In genomic region chr6:72710897-72711507, GRCm38 (mm10) we compare ENCODE assay signal across 8 mouse cellular contexts.
DNase-seq lines count a peak whose midpoint lies in the region; ATAC-seq and TF ChIP-seq lines count a peak whose summit lies in the region.

No protein-coding gene starts in this region.

- H3K4me3 ChIP-seq in kidney, embryonic 16.5 days (ENCODE audit: low read length): no peak overlapping the region
- no peak overlapping the region for H3K4me3 ChIP-seq in kidney, embryonic 14.5 days (ENCODE audit: low read length)
- no peak overlapping the region for H3K4me3 ChIP-seq in embryonic fibroblast, embryonic 13.5 days (ENCODE audit: insufficient read depth, low read length)
- no peak overlapping the region for H3K4me3 ChIP-seq in intestine, postnatal 0 days (ENCODE audit: low read depth, low read length)

- no peaks in the 10 kb centered on the region for H3K9me3 ChIP-seq in kidney, embryonic 16.5 days (ENCODE audit: low read length)
- H3K9me3 ChIP-seq in kidney, embryonic 14.5 days (ENCODE audit: control insufficient read depth, low read length): no peaks in the 10 kb centered on the region
- H3K9me3 ChIP-seq in intestine, postnatal 0 days (ENCODE audit: control insufficient read depth): no peaks in the 10 kb centered on the region

- peak; percentile 42 for DNase-seq in neural tube, embryonic 10.5 days (ENCODE audit: extremely low spot score, low spot score)
- no peak for DNase-seq in retina, embryonic 14.5 days (ENCODE audit: low spot score)
- DNase-seq in heart, postnatal 25 days (ENCODE audit: low spot score): no peak
- no peak for DNase-seq in urinary bladder, adult 2 months (ENCODE audit: low spot score)

- H3K9ac ChIP-seq in kidney, embryonic 16.5 days (replicated peaks; ENCODE audit: low read length): no peak overlapping the region
- H3K9ac ChIP-seq in kidney, embryonic 14.5 days (ENCODE audit: low read depth, low read length): no peak overlapping the region
- no peak overlapping the region for H3K9ac ChIP-seq in intestine, postnatal 0 days (ENCODE audit: low read depth, low read length)

- H3K27ac ChIP-seq in kidney, embryonic 16.5 days (ENCODE audit: low read length): peak overlapping the region; percentile 9; the same call in 1 of the 2 replicates
- no peak overlapping the region for H3K27ac ChIP-seq in kidney, embryonic 14.5 days (ENCODE audit: low read depth, low read length)
- H3K27ac ChIP-seq in embryonic fibroblast, embryonic 13.5 days (ENCODE audit: insufficient read depth, low read length): peak overlapping the region; percentile 48
- H3K27ac ChIP-seq in intestine, postnatal 0 days (ENCODE audit: low read depth, low read length): 0 out of 2 replicates have a peak overlapping the region, but pooled peaks have one; percentile 50

- no peaks in the 10 kb centered on the region for H3K36me3 ChIP-seq in kidney, embryonic 16.5 days (ENCODE audit: insufficient read depth, low read length)
- no peaks in the 10 kb centered on the region for H3K36me3 ChIP-seq in kidney, embryonic 14.5 days (ENCODE audit: control insufficient read depth, insufficient read depth, low read length)
- no peaks in the 10 kb centered on the region for H3K36me3 ChIP-seq in intestine, postnatal 0 days (ENCODE audit: control insufficient read depth, insufficient read depth)

- no peaks in the 10 kb centered on the region for H3K27me3 ChIP-seq in kidney, embryonic 16.5 days (ENCODE audit: insufficient read depth, low read length)
- H3K27me3 ChIP-seq in kidney, embryonic 14.5 days (ENCODE audit: control insufficient read depth, insufficient read depth, low read length): no peaks in the 10 kb centered on the region
- H3K27me3 ChIP-seq in intestine, postnatal 0 days (replicated peaks; ENCODE audit: control insufficient read depth, insufficient read depth, low read length): no peaks in the 10 kb centered on the region

- H3K4me1 ChIP-seq in kidney, embryonic 16.5 days (ENCODE audit: insufficient read depth, low read length): peaks cover 46% of the 10 kb centered on the region
- peaks cover 29% of the 10 kb centered on the region for H3K4me1 ChIP-seq in kidney, embryonic 14.5 days (ENCODE audit: control insufficient read depth, insufficient read depth, low read length)
- H3K4me1 ChIP-seq in embryonic fibroblast, embryonic 13.5 days (ENCODE audit: control insufficient read depth, insufficient read depth, low read length): peaks cover 16% of the 10 kb centered on the region
- H3K4me1 ChIP-seq in intestine, postnatal 0 days (replicated peaks; ENCODE audit: control insufficient read depth, insufficient read depth, low read length): no peaks in the 10 kb centered on the region; the same call in 1 of the 2 replicates

- intact Hi-C loops in heart, postnatal 25 days (cut with DNase I): loop anchor here (5.0 kb wide), 1 partner anchor 86 kb away; no protein-coding TSS in a partner anchor

- no peak overlapping the region for H3K4me2 ChIP-seq in kidney, embryonic 16.5 days (replicated peaks; ENCODE audit: low read depth, low read length)
- H3K4me2 ChIP-seq in kidney, embryonic 14.5 days (replicated peaks; ENCODE audit: low read depth, low read length): no peak overlapping the region
- no peak overlapping the region for H3K4me2 ChIP-seq in intestine, postnatal 0 days (replicated peaks; ENCODE audit: low read depth)

- 60% methylated on average over 10 of the region's 10 CpGs for WGBS in kidney, embryonic 16.5 days
- 58% methylated on average over 10 of the region's 10 CpGs for WGBS in kidney, embryonic 14.5 days
- 42% methylated on average over 10 of the region's 10 CpGs for whole genome bisulfite sequencing in intestine, postnatal 0 days

- TF ChIP-seq CTCF in embryonic fibroblast, embryonic 13.5 days (IDR thresholded peaks at IDR 0.05; ENCODE audit: borderline replicate concordance, insufficient read depth, low read length): no peak
- TF ChIP-seq CTCF in intestine, postnatal 0 days (IDR thresholded peaks at IDR 0.05; ENCODE audit: low read depth): no peak

- ATAC-seq in kidney, embryonic 16.5 days (ENCODE audit: low FRiP score, low TSS enrichment): no peak
- ATAC-seq in kidney, embryonic 14.5 days (ENCODE audit: low FRiP score, low TSS enrichment): no peak
- ATAC-seq in intestine, postnatal 0 days: 0 out of 2 replicates have a peak, but pooled peaks have one; percentile 28

- no peak for TF ChIP-seq POLR2A in embryonic fibroblast, embryonic 13.5 days (IDR thresholded peaks at IDR 0.05; ENCODE audit: low read depth, low read length)
